Mouse (Mus musculus): ENCODE results near the gene Ip6k3.

Gene Ip6k3

GRCm38 (mm10) chr17:27167545-27167944 is at the start of gene Ip6k3:
TSS of gene Ip6k3 (minus strand) at chr17:27167795.
- in situ Hi-C loops (cut with MboI, MseI): loop anchor here (25.0 kb wide), 1 partner anchor 345 kb away; the partner anchor contains the start of gene Grm4

- in situ Hi-C loops (cut with MboI, MseI): no loop called here
Observed at GRCm38 (mm10) chr17:27212768-27213525, 45.4 kb upstream of the Ip6k3 start.

GRCm38 (mm10) chr17:27212006-27212405 is 44.4 kb upstream of the Ip6k3 start:
- in situ Hi-C loops (cut with MboI, MseI): no loop called here

GRCm38 (mm10) chr17:27207113-27207707 is 39.6 kb upstream of the Ip6k3 start:
- in situ Hi-C loops (cut with MboI, MseI): no loop called here

GRCm38 (mm10) chr17:27204075-27204909 is 36.7 kb upstream of the Ip6k3 start, which contains the start of gene Lemd2:
TSS of gene Lemd2 (minus strand) at chr17:27204469.
- in situ Hi-C loops (cut with MboI, MseI): no loop called here

- in situ Hi-C loops (cut with MboI, MseI): no loop called here
Observed at GRCm38 (mm10) chr17:27203358-27204074, 35.9 kb upstream of the Ip6k3 start.

- in situ Hi-C loops (cut with MboI, MseI): no loop called here
Observed at GRCm38 (mm10) chr17:27202919-27203357, 35.3 kb upstream of the Ip6k3 start.

GRCm38 (mm10) chr17:27201981-27202380 is 34.4 kb upstream of the Ip6k3 start:
- in situ Hi-C loops (cut with MboI, MseI): no loop called here

DNA sequence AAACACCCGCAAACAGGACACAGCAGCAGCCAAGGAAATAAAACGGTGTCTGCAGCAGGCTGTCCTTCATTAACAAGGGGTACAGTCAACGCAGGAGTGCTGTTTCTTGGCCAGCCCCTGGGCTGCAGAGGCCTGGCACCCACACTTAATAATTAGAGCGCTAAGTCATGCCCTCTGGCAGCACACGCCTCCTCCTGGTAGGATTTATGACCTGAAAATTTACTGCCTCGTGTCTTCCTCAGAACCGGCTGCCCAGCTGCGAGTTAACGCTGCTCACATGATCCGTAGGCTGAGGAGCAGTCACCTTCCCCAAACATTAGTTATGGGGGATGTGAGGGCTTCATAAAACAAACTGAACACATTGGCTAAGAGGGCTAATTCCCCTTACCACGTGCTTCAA is 33.2 kb upstream of the Ip6k3 start:
- in situ Hi-C loops (cut with MboI, MseI): no loop called here

- in situ Hi-C loops (cut with MboI, MseI): no loop called here
Observed at GRCm38 (mm10) chr17:27199864-27200263, 32.3 kb upstream of the Ip6k3 start.

- in situ Hi-C loops (cut with MboI, MseI): no loop called here
Observed at GRCm38 (mm10) chr17:27199205-27199604, 31.6 kb upstream of the Ip6k3 start.

DNA sequence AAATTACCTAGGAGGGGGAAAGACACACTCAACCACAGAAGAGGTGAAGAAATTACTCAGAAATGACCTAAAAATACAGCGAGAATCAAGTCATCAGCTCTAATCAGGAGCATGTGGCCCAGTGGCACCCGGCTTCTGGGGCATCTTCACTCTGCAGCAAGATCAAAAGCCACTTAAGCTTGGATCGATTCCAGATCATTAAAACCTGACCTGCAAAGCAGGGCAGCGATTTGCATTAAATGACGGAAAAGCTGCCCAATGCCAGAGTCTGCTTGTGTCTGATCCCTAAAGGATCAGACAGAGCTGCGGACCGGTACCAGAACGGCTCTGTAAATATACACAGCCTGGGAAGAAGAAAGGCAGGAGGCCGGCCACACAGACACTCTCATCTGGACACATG is 28.6 kb upstream of the Ip6k3 start:
- in situ Hi-C loops (cut with MboI, MseI): no loop called here

DNA sequence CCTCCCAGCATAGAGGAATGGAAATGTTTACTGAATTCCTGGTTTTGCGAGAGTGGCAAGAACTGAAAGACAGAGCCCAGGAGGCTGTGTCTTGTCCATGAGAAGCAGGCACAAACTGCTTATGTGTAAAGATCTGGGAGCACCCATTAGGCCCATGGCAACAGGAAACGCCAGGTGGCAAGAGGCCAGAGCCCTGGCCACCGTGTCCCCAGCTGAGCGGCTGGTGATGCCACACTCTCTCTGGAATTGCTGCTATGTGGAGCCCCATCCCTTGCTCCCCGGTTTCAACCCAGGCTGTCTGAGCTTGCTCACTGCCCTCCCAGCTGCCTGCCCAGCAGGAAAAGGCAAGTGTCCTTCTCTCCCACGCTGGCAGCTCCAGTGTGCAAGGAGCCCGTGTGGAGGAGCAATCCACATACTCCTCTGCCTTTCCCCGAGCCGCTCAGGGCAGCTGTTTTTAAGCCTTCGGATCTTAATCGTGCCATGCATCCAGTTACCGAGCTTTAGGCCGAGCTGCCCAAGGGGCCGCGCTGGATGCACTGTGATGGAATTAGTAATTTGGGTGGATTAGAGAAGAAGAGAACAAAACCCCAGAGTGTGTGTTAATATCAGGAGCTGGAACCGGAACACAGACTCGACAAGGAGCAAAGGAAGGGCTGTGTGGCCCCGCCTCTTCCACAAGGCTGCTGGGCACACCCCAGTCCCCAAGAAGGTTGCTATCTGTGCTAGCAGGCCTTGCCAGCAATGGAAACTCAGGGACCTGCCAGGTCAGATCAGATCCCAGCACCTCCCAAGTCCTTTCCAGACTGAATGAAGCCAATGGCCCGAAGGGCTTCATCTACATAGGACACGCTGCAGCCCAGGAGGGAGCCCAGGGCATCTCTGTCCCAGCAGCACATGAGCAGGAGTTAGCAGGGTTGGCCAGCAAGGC is 26.9 kb upstream of the Ip6k3 start:
- in situ Hi-C loops (cut with MboI, MseI): no loop called here

DNA sequence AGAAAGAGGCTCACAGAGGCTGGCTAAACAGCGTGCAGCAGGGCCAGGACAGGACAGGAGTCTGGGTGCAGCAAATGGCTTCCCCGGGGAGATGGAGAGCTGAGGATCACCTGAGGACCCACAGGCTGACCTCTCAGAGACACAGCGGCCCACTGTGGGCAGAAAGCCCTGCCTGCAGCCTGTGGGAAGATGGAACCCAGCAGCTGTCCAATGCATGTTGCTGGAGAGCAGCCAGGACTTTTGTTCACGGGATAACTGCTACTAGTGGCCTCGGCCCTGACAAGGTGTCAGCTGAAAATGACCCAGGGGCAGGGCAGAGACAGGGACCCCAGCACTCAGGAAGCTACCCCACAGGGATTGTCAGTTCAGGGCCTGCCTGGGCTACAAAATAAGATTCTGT is 24.2 kb upstream of the Ip6k3 start:
- in situ Hi-C loops (cut with MboI, MseI): no loop called here

GRCm38 (mm10) chr17:27191189-27191588 is 23.6 kb upstream of the Ip6k3 start:
- in situ Hi-C loops (cut with MboI, MseI): no loop called here

- in situ Hi-C loops (cut with MboI, MseI): no loop called here
Observed at GRCm38 (mm10) chr17:27189640-27190216, 22.1 kb upstream of the Ip6k3 start.

DNA sequence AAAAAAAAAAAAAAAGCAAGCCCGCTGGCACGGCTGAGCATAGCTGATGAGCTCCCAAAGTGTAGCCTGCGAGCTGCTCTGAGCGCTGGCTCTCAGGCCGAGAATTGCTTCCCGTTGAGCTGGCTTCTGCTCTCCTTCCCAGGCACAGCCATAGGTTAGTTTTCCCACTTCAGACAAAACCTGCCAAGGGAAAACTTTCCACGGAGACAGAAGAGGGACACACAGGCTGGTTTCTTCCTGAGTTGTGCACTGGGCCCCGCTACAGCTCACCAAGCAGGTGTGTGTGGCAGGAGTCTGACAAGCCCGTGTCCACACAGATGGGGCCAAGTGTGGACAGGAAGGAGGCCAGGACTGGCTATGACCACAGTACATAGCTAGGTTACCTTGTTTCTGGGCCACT is 21.3 kb upstream of the Ip6k3 start:
- in situ Hi-C loops (cut with MboI, MseI): no loop called here

DNA sequence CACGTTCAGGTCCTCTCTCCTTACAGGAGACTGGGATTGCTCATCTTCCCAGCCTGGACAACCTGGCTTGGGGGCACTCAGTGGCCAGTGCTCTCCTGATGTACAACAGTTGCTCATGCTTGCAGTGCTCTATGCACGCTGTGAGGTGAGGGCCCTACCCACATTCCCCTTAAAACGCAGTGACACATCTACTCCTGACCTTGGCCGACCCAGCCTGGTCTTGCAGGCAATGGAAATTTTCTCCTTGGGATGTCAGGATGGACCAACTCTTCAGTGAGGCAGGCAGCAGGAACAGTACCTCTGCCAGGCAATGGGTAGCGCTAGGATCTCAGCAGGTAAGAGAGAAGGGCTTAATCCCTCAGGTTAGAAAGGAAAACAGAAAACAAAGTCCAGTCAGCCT is 19.5 kb upstream of the Ip6k3 start:
- in situ Hi-C loops (cut with MboI, MseI): no loop called here

DNA sequence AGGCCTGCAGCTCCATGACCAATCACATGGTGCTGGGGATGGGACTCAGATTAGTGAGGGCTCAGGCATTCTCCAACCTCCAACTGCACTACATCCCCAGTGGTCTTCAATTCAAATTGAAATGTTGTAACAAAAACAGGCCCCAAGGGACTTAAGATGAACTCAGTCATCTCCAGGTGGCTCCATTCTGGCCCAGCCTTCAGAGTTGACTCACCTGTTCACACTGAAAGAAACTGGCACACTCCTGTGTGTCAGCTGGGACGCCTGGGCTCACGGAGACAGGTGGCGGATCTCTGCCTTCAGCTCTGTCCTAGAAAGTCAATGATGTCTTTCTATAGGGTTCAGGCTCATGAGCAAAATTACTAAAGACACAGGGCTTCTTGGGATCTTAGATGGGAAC is 18.5 kb upstream of the Ip6k3 start:
- in situ Hi-C loops (cut with MboI, MseI): no loop called here

- in situ Hi-C loops (cut with MboI, MseI): no loop called here
Observed at GRCm38 (mm10) chr17:27183667-27184292, 16.2 kb upstream of the Ip6k3 start.

Data from T-helper 1 cell (primary cell).